Mouse (Mus musculus): ENCODE measurements at regions not wholly inside any gene's neighbourhood (a gene's known extent, or its start where the extent isn't known, plus 50 kb on each side); places are given as distances from the start of the nearest gene placed in this dataset.

GRCm38 (mm10) chr2:9758983-9759382 lies 122.1 kb upstream of the 4930412O13Rik start:
- no peak for ATAC-seq (ENCODE audit: insufficient number of reproducible peaks, low FRiP score, low TSS enrichment)

GRCm38 (mm10) chr2:9759389-9760104 lies 121.5 kb upstream of the 4930412O13Rik start:
- ATAC-seq (ENCODE audit: insufficient number of reproducible peaks, low FRiP score, low TSS enrichment): no peak

- ATAC-seq (ENCODE audit: insufficient number of reproducible peaks, low FRiP score, low TSS enrichment): no peak
Observed at GRCm38 (mm10) chr2:9780159-9780558, 100.9 kb upstream of the 4930412O13Rik start.

GRCm38 (mm10) chr2:9782698-9783097 lies 98.4 kb upstream of the 4930412O13Rik start:
- ATAC-seq (ENCODE audit: insufficient number of reproducible peaks, low FRiP score, low TSS enrichment): no peak

- no peak for ATAC-seq (ENCODE audit: insufficient number of reproducible peaks, low FRiP score, low TSS enrichment)
Observed at GRCm38 (mm10) chr2:9791970-9792369, 89.1 kb upstream of the 4930412O13Rik start.

GRCm38 (mm10) chr2:9792381-9792780 lies 88.7 kb upstream of the 4930412O13Rik start:
- ATAC-seq (ENCODE audit: insufficient number of reproducible peaks, low FRiP score, low TSS enrichment): no peak

GRCm38 (mm10) chr2:9795401-9795800 lies 85.7 kb upstream of the 4930412O13Rik start:
- ATAC-seq (ENCODE audit: insufficient number of reproducible peaks, low FRiP score, low TSS enrichment): no peak

GRCm38 (mm10) chr2:9801484-9801883 lies 79.6 kb upstream of the 4930412O13Rik start:
- ATAC-seq (ENCODE audit: insufficient number of reproducible peaks, low FRiP score, low TSS enrichment): no peak

- no peak for ATAC-seq (ENCODE audit: insufficient number of reproducible peaks, low FRiP score, low TSS enrichment)
Observed at GRCm38 (mm10) chr2:9804306-9804705, 76.7 kb upstream of the 4930412O13Rik start.

GRCm38 (mm10) chr2:9805590-9805989 lies 75.5 kb upstream of the 4930412O13Rik start:
- no peak for ATAC-seq (ENCODE audit: insufficient number of reproducible peaks, low FRiP score, low TSS enrichment)

Measured in cerebellum, adult (tissue).